Mouse (Mus musculus): ENCODE results near the gene Actl9.

DNA sequence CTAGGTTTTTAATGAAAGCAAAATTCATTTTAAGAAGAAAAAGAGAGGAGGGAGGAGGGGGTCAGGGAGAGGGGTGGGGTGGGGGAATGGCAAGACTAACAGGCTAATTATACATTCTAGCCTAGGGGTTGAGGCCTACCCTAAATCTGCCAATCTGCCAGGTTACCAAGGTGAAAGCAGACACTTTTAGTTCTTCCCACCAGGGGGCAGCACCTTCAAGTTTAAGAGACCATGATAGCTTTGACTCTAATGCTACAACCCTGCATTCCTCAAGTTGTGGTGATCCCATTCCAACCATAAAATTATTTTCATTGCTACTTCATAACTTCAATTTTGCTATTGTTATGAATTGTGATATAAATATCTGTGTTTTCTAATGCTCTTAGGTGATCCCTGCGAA lies 6.5 kb downstream of the Actl9 start:
- TF ChIP-seq ZNF384 (IDR thresholded peaks at IDR 0.05; ENCODE audit: low read depth, low read length) (no peak), HCFC1 (IDR thresholded peaks at IDR 0.05; ENCODE audit: borderline replicate concordance, insufficient read depth, low read length) (no peak), ZC3H11A (IDR thresholded peaks at IDR 0.05; ENCODE audit: borderline replicate concordance, low read depth, low read length) (peak; percentile 84; the same call in 1 of the 2 replicates), CHD2 (IDR thresholded peaks at IDR 0.05; ENCODE audit: low read depth, low read length) (no peak), MAFK (IDR thresholded peaks at IDR 0.05; ENCODE audit: insufficient read depth, low read depth, low read length) (0 out of 2 replicates have a peak, but pooled peaks have one; percentile 32)

Data from ES-E14 (cell line).